Mouse (Mus musculus) hindbrain, embryonic 16.5 days (tissue): ENCODE results near the gene Olfml3. TPM values are rescaled to one million over a fixed set of nuclear protein-coding genes. Genes with fewer than 3 reads are reported as not detected.

Experiments used
- ATAC-seq: fragments of 200-750 bp; cut with Nextera tagmentation; 2 replicates; pipeline ENCODE4 v1.8.0; 2017; ENCODE audit warnings: moderate TSS enrichment, moderate library complexity
- H3K27ac ChIP-seq: fragments of 300-500 bp; sonication (generic); 2 replicates; pipeline ENCODE4 v1.5.1; 2014; ENCODE audit warnings: low read depth, mild to moderate bottlenecking, control low read depth, low read length, moderate library complexity
- H3K27me3 ChIP-seq: fragments of 300-500 bp; sonication (generic); replicated peaks from 2 replicates; pipeline ENCODE4 v1.6.1; 2014; ENCODE audit warnings: low read length; ENCODE audit not compliant: control insufficient read depth, insufficient read depth
- H3K36me3 ChIP-seq: fragments of 300-500 bp; sonication (generic); 2 replicates; pipeline ENCODE4 v1.6.1; 2014; ENCODE audit warnings: mild to moderate bottlenecking, low read length, moderate library complexity, mixed read lengths; ENCODE audit not compliant: control insufficient read depth, insufficient read depth
- H3K4me1 ChIP-seq: fragments of 300-500 bp; sonication (generic); 2 replicates; pipeline ENCODE4 v1.6.1; 2014; ENCODE audit warnings: low read depth, low read length; ENCODE audit not compliant: control insufficient read depth, insufficient read depth
- H3K4me2 ChIP-seq: fragments of 300-500 bp; sonication (generic); 2 replicates; pipeline ENCODE4 v1.6.1; 2014; ENCODE audit warnings: mild to moderate bottlenecking, low read length, control low read depth, moderate library complexity
- H3K4me3 ChIP-seq: fragments of 300-500 bp; sonication (generic); 2 replicates; pipeline ENCODE4 v1.5.1; 2014; ENCODE audit warnings: mild to moderate bottlenecking, low read length, control low read depth, moderate library complexity
- H3K9ac ChIP-seq: fragments of 300-500 bp; sonication (generic); 2 replicates; pipeline ENCODE4 v1.6.1; 2014; ENCODE audit warnings: low read depth, mild to moderate bottlenecking, control low read depth, low read length, moderate library complexity
- H3K9me3 ChIP-seq: fragments of 300-500 bp; sonication (generic); 2 replicates; pipeline ENCODE4 v1.6.1; 2014; ENCODE audit warnings: mild to moderate bottlenecking, low read length, moderate library complexity; ENCODE audit not compliant: control insufficient read depth
- WGBS: fragments of 180-500 bp; shearing (Covaris S2); extraction: QIAGEN DNeasy Blood & Tissue Kit; methylation state at CpG from one replicate; pipeline ENCODE4 v1.1.7; 2014; 5-methylcytosine and 5-hydroxymethylcytosine counted together
- polyA plus RNA-seq: library from polyadenylated mRNA; unstranded; fragments of >200 nt; fragmentation: Nextera tagmentation; extraction: Ambion mirVana; gene quantifications from 2 replicates; pipeline ENCODE4 v1.2.1, GENCODE M21; 2015

Olfml3 gene
- polyA plus RNA-seq, 1 experiment from 2014 or later, result 10.0 TPM

- peaks cover 12% of the 10 kb centered on the region for H3K36me3 ChIP-seq
- no peaks in the 10 kb centered on the region for H3K9me3 ChIP-seq
- H3K27me3 ChIP-seq, result no peaks in the 10 kb centered on the region
- peaks cover 5% of the 10 kb centered on the region for H3K4me1 ChIP-seq
- no peak overlapping the region for H3K4me2 ChIP-seq
- no peak for ATAC-seq
- no peak overlapping the region for H3K27ac ChIP-seq
- no peak overlapping the region for H3K9ac ChIP-seq
- H3K4me3 ChIP-seq, result no peak overlapping the region
- 81% methylated on average over 3 of the region's 3 CpGs for WGBS
Measured at GRCm38 (mm10) chr3:103773508-103773907, 35.7 kb upstream of the Olfml3 start.

DNA sequence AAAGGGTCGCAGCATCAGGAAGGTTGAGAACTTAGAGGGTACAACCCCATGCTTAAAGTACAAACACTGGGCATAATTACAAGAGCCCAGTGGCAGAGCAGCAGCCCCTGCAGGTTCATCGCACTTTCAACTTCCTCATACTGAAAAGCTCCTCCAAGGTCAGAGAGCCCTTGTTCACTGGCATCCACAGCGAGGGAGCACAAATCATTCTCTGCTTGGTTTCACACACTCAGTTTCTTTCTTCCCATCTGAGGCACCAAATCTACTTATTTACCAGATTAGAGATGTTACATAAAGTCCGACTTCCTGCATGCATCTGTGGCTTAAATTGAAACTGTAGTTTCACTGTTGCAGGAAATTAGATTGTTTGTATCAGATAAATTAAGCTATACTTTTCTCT is 35.0 kb upstream of the Olfml3 start:
- Histone ChIP-seq H3K4me2 (no peak overlapping the region), H3K27me3 (no peaks in the 10 kb centered on the region), H3K9ac (no peak overlapping the region), H3K27ac (no peak overlapping the region), H3K4me1 (peaks cover 5% of the 10 kb centered on the region), H3K4me3 (no peak overlapping the region), H3K36me3 (peaks cover 13% of the 10 kb centered on the region), H3K9me3 (no peaks in the 10 kb centered on the region)
- no peak for ATAC-seq
- WGBS, result 73% methylated on average over 4 of the region's 4 CpGs

DNA sequence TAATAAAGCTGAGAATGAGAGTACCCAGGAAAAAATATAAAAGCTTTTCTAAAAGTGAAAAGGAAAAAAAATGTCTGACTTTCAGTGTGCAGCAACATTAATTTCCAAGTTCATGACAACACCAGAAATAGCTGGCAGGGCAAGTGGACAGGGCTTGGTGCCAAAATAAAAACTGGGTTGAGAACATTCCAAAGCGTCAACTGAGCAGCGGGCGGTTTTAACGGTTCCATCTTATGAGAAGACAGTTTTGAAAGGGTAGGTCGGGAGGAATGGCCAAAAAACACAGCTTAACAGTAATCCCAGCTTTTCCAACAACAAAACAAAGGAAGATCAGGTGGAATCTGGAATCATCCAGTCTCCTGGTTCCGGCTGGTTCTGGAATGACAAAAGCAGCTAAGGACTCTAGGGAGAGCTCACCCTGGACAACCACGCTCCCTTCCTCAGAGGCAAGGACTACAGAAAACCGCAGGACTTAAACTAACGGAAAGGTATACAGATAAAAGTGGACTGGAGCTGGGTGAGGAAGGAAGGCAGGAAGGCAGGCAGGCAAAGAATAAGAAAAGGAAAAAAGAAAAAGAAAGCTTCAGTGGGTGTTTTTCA is 33.8 kb upstream of the Olfml3 start:
- WGBS, result 72% methylated on average over 9 of the region's 9 CpGs
- no peak overlapping the region; the same call in none of the 2 replicates for H3K27ac ChIP-seq
- no peak overlapping the region for H3K4me3 ChIP-seq
- H3K9ac ChIP-seq, result no peak overlapping the region; the same call in 1 of the 2 replicates
- H3K4me2 ChIP-seq, result no peak overlapping the region
- H3K36me3 ChIP-seq, result peaks cover 5% of the 10 kb centered on the region
- H3K4me1 ChIP-seq, result peaks cover 5% of the 10 kb centered on the region; the same call in 1 of the 2 replicates
- no peak for ATAC-seq
- H3K9me3 ChIP-seq, result no peaks in the 10 kb centered on the region
- H3K27me3 ChIP-seq, result no peaks in the 10 kb centered on the region

DNA sequence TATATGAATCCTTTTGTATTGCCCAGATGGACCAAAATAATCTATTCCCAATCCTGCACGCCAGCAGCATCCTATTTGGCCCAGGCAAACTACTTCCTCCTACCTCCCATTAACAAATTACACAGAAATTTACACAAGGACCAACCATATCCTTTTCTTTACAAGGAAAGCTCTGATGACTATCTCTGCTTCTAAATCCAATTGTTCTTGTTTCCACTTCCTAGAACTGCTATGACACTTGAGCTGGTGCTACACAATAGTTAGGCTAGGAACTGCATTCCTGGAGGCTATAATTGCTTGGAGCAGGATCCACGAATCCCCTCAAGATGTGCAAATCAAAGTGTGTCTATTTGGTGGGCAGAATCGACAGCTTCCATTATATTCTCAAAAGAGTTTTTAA is 29.0 kb upstream of the Olfml3 start:
- WGBS, result 65% methylated on average over 3 of the region's 3 CpGs
- Histone ChIP-seq H3K36me3 (peaks cover 9% of the 10 kb centered on the region), H3K9me3 (no peaks in the 10 kb centered on the region), H3K27me3 (no peaks in the 10 kb centered on the region), H3K4me2 (no peak overlapping the region), H3K9ac (no peak overlapping the region), H3K4me1 (no peaks in the 10 kb centered on the region; the same call in 1 of the 2 replicates), H3K4me3 (no peak overlapping the region), H3K27ac (no peak overlapping the region)
- ATAC-seq, result no peak

DNA sequence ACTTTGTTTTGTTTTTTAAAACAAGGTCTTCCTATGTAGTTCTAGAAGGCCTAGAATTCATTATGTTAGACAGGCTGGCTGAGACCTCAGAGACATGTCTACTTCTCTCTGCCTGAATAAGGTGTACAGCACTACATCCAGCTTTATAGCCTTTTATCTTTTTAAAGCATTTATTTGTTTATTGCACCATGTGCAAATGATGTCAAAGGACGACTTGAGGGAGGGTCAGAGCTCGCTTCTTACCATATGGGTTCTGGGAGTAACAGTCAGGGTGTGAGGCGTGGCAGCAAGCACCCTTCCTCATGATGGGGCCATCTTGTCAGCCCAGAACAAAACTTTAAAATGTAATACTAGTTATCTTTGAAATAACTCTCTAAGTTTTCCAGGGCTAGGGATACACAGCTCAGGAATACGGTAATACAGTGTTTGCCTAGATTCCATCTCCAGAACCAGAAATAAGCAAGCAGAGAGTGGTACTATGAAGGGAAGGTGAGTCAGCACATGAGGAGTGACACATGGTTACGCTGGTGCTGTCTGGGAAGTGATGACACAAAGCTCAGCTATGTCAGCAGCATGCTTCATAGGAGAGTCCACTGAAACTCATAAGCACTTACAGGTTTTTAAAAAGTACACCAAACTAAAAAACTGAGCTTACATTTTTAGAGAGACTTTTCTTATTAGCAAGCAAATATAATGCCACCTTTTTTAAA is 21.6 kb upstream of the Olfml3 start:
- Histone ChIP-seq H3K4me3 (no peak overlapping the region), H3K9ac (no peak overlapping the region), H3K27ac (no peak overlapping the region), H3K9me3 (no peaks in the 10 kb centered on the region), H3K4me1 (no peaks in the 10 kb centered on the region), H3K36me3 (peaks cover 26% of the 10 kb centered on the region), H3K4me2 (no peak overlapping the region), H3K27me3 (no peaks in the 10 kb centered on the region)
- no peak for ATAC-seq
- WGBS, result 93% methylated on average over 5 of the region's 5 CpGs

DNA sequence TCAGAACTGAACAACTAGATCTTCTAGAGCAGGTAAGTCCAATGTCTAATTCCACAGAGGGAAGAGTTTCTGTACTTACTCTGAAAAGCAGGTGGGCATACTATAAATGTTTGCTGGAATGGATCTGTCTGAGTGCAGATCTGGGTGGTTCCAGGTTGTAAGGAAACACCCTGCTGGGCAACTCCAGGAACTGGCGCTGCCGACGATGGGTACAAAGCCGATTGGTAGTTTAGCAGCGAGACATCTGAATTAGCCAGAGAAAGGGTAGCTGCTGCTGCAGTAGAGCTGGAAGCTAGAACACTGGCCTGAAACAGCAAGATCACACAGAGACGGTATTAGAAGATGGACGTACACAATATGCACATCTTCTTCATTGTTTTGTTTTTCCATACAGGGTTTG is 20.7 kb upstream of the Olfml3 start:
- no peak for ATAC-seq
- WGBS, result 79% methylated on average over 7 of the region's 7 CpGs
- Histone ChIP-seq H3K9me3 (no peaks in the 10 kb centered on the region), H3K4me2 (no peak overlapping the region), H3K9ac (no peak overlapping the region), H3K36me3 (peaks cover 31% of the 10 kb centered on the region), H3K27me3 (no peaks in the 10 kb centered on the region), H3K4me1 (no peaks in the 10 kb centered on the region), H3K4me3 (no peak overlapping the region), H3K27ac (no peak overlapping the region)

DNA sequence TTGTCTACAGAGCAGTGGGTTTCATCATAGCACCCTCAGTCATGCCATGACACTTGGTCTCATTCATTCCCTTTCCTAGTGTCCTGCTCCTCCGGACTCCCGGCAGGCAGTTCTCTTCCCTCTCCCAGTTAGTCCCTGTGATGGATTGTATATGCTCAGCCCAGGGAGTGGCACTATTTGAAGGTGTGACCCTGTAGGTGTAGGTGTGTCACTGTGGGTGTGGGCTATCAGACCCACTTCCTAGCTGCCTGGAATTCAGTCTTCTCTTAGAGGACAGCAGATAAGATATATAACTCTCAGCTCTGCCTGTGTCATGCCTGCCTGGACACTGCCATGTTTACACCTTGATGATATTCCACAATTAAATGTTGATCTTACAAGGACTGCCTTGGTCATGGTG is 19.1 kb upstream of the Olfml3 start:
- no peak for ATAC-seq
- Histone ChIP-seq H3K27ac (no peak overlapping the region), H3K9ac (no peak overlapping the region), H3K4me3 (no peak overlapping the region), H3K36me3 (peaks cover 34% of the 10 kb centered on the region), H3K27me3 (no peaks in the 10 kb centered on the region), H3K4me2 (no peak overlapping the region), H3K4me1 (no peaks in the 10 kb centered on the region), H3K9me3 (no peaks in the 10 kb centered on the region)
- 85% methylated on average over 2 of the region's 2 CpGs for WGBS

DNA sequence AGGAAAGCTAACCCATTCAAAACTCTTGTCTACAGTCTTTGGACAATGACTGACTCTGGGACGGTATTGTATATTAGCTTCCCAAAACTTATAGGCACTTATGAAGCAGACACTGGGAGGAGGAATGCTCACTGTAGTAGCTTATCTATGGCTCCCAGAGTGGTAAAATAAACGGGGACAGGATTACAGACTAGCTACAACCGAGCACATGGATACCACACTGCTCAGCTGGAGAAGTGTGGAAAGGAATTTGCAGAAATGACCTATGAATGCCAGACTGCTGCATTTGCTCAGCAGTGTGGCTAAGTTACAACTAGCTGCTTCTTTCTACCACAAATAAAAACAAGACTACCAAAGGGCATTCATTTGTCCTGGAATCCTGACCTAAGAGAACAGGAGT is 17.6 kb upstream of the Olfml3 start:
- H3K4me3 ChIP-seq, result no peak overlapping the region
- H3K27ac ChIP-seq, result no peak overlapping the region
- peaks cover 34% of the 10 kb centered on the region for H3K36me3 ChIP-seq
- no peak overlapping the region for H3K4me2 ChIP-seq
- H3K27me3 ChIP-seq, result no peaks in the 10 kb centered on the region
- H3K9ac ChIP-seq, result no peak overlapping the region
- WGBS, result 83% methylated on average over 3 of the region's 3 CpGs
- no peaks in the 10 kb centered on the region for H3K4me1 ChIP-seq
- no peaks in the 10 kb centered on the region for H3K9me3 ChIP-seq
- no peak for ATAC-seq

- H3K36me3 ChIP-seq, result peaks cover 32% of the 10 kb centered on the region
- H3K9me3 ChIP-seq, result no peaks in the 10 kb centered on the region
- no peak overlapping the region for H3K4me3 ChIP-seq
- ATAC-seq, result no peak
- no peak overlapping the region for H3K27ac ChIP-seq
- H3K27me3 ChIP-seq, result no peaks in the 10 kb centered on the region
- no peak overlapping the region for H3K4me2 ChIP-seq
- no peak overlapping the region for H3K9ac ChIP-seq
- 90% methylated on average over 2 of the region's 2 CpGs for WGBS
- H3K4me1 ChIP-seq, result no peaks in the 10 kb centered on the region
Measured at GRCm38 (mm10) chr3:103751558-103751957, 13.8 kb upstream of the Olfml3 start.
